Mouse (Mus musculus): ENCODE data around the gene Lyzl4. TPM values are rescaled to one million over a fixed set of nuclear protein-coding genes. Genes with fewer than 3 reads are reported as not detected.

Gene Lyzl4
- total RNA-seq, 2 experiments from 2014 or later, result 2.0 to 2.1 TPM

DNA sequence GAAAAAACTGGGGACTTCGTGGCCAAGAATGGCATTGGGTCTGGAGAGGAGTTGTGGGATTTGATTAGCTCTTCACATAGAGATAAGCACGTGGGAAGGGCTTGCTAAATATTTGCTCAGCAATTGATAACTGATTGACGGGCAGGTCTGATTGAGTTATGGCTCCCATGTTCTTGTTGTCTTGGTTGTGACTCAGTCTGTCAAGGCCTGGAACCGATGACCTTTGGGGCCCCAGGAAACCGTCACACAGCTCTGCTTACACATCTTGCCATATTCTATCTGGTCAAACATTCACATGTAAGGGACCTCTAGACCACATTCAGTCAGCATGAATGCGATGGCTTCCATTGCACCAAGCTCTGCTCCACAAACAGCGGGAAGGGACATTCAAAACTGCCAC lies 16.4 kb upstream of the Lyzl4 start:
- DNase-seq (ENCODE audit: low spot score in 2 of 2), result no peak
- intact Hi-C loops (cut with DNase I), result loop anchor here (5.0 kb wide), 1 partner anchor 671 kb away; no protein-coding TSS in a partner anchor

DNA sequence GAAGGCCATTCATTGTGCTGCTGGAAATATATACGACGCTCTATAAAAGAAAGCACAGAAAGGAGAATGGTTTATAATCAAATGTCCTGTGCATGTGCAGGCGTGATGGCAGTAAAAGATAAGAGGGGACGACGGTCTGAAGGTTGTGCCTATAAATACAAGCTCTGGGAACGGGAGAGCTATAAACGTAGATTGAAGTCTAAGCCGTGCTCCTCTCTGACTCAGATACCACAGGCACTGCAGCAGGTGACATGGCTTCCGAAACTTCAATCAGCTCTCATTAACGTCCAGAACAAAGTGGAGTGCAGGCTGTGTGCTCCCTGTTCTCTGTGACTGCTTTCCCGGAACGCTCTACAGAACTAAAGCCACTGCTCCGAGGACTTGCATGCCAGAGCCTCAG lies 15.2 kb upstream of the Lyzl4 start:
- DNase-seq (ENCODE audit: low spot score in 2 of 2), result no peak
- intact Hi-C loops (cut with DNase I), result loop anchor here (5.0 kb wide), 1 partner anchor 670 kb away; no protein-coding TSS in a partner anchor

DNA sequence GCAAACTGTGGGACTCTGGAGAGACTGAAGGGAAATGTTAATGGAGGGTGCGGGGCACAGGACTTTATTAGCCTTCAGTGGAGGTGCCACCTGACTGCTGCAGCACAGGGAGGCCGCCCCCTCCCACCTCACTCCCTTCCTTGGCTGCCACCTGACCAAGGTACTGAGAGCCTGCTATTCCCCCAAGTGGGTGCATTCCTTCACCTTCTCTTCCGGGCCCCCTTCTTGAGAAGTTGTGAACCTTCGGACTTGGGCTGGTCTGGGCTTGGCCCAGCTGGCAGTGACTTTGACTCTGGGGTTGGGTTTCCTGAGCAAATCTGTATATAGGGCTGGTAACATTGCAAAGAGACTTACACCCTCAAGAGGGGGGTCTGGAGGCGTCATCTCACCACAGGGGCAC lies 14.4 kb upstream of the Lyzl4 start:
- intact Hi-C loops (cut with DNase I), result loop anchor here (5.0 kb wide), 1 partner anchor 669 kb away; no protein-coding TSS in a partner anchor
- no peak for DNase-seq (ENCODE audit: low spot score in 2 of 2)

DNA sequence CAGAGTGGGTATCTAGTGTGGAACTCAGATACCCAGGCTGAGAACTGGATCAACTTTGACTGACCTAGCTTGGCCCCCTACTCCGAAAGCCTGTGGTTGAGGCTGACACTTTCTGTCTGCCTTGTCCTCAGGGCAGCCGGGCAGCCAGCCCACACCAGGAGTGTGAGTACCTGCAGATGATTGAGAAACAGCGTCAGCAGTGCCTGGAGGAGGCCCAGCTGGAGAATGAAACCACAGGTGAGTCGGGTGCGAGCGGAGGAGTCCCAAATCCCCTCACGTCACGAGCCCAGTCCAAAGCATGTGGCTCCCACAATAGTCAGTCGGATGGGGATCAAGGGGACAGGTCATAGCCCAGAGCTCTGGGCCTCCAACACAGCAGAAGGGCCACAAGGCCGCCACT lies 11.8 kb upstream of the Lyzl4 start:
- intact Hi-C loops (cut with DNase I), result no loop called here
- DNase-seq (ENCODE audit: low spot score in 2 of 2), result no peak

GRCm38 (mm10) chr9:121647026-121647425 lies 5.1 kb upstream of the Lyzl4 start:
- intact Hi-C loops (cut with DNase I), result no loop called here
- no peak for DNase-seq (ENCODE audit: low spot score in 2 of 2)

GRCm38 (mm10) chr9:121644855-121645254 lies 3.0 kb upstream of the Lyzl4 start:
- no peak for DNase-seq (ENCODE audit: low spot score in 2 of 2)
- intact Hi-C loops (cut with DNase I), result no loop called here

GRCm38 (mm10) chr9:121642401-121643181 lies 695 bp upstream of the Lyzl4 start, which contains the start of gene Vipr1:
TSS of gene Vipr1 (plus strand) at chr9:121642716.
- DNase-seq (ENCODE audit: low spot score in 2 of 2), result peak; percentile 84 to 91
- intact Hi-C loops (cut with DNase I), result no loop called here

GRCm38 (mm10) chr9:121641235-121641915 lies 521 bp downstream of the Lyzl4 start:
- intact Hi-C loops (cut with DNase I), result loop anchor here (2.0 kb wide), 1 partner anchor 25 kb away; no protein-coding TSS in a partner anchor
- peak in 1 of 2 experiments; percentile 59 for DNase-seq (ENCODE audit: low spot score in 2 of 2)

GRCm38 (mm10) chr9:121639790-121640189 lies 2.1 kb downstream of the Lyzl4 start:
- peak; percentile 83 to 88 for DNase-seq (ENCODE audit: low spot score in 2 of 2)
- intact Hi-C loops (cut with DNase I), result loop anchor here (2.0 kb wide), 1 partner anchor 27 kb away; no protein-coding TSS in a partner anchor

GRCm38 (mm10) chr9:121635835-121636576 lies 5.9 kb downstream of the Lyzl4 start:
- no peak for DNase-seq (ENCODE audit: low spot score in 2 of 2)
- intact Hi-C loops (cut with DNase I), result no loop called here

DNA sequence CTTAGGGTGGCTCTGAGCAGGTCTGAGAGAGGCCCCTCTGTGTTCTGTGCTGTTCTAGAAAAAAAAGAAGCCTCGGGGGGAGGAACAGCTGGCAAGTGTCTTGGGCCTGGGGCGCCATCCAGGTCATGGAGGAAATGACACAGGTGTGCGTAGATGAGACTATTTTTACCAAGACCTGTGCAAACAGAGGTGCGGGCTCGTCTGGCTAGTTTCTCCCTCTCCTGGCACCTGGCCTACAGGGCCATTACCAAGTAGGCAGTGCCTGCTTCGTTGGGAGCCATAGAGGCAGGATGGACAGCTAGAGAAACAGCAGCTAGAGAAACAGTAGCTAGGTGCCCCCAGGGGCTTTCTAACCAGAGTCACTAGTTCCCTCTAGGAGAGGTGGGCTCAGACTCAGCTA lies 8.6 kb downstream of the Lyzl4 start:
- intact Hi-C loops (cut with DNase I), result no loop called here
- DNase-seq (ENCODE audit: low spot score in 2 of 2), result no peak

GRCm38 (mm10) chr9:121632891-121633290 lies 9.0 kb downstream of the Lyzl4 start:
- intact Hi-C loops (cut with DNase I), result no loop called here
- no peak for DNase-seq (ENCODE audit: low spot score in 2 of 2)

DNA sequence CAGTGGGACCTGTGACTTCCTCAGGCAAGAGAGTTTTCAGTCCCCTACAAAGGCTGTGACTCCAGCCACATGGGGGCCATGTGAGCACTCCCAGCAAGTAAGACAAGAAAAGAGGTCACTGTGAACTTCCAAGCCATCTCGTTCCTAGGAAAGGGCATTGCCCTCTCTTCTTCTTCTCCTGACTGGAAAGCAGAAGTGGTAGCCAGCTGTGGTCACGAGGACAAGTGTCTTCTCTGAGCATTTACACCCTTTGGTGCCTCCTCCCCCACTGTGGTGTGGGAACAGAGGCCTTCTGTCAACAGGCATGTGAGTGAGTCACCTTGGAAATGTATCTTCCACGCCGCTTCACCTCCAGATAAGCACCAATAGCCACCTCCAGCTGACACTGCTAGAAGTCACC lies 9.9 kb downstream of the Lyzl4 start:
- intact Hi-C loops (cut with DNase I), result no loop called here

GRCm38 (mm10) chr9:121630627-121631026 lies 11.3 kb downstream of the Lyzl4 start:
- DNase-seq (ENCODE audit: low spot score in 2 of 2), result no peak
- intact Hi-C loops (cut with DNase I), result no loop called here

More for the DNA sequence above, 9.9 kb downstream of the Lyzl4 start:
- DNase-seq (ENCODE audit: low spot score in 2 of 2), result no peak

GRCm38 (mm10) chr9:121624920-121625319 lies 17.0 kb downstream of the Lyzl4 start:
- no peak for DNase-seq (ENCODE audit: low spot score in 2 of 2)
- intact Hi-C loops (cut with DNase I), result no loop called here

GRCm38 (mm10) chr9:121623235-121623634 lies 18.7 kb downstream of the Lyzl4 start:
- intact Hi-C loops (cut with DNase I), result no loop called here

GRCm38 (mm10) chr9:121619441-121619840 lies 22.5 kb downstream of the Lyzl4 start:
- no peak for DNase-seq (ENCODE audit: low spot score in 2 of 2)
- intact Hi-C loops (cut with DNase I), result no loop called here

More at GRCm38 (mm10) chr9:121623235-121623634, 18.7 kb downstream of the Lyzl4 start:
- no peak for DNase-seq (ENCODE audit: low spot score in 2 of 2)

GRCm38 (mm10) chr9:121616471-121616870 lies 25.4 kb downstream of the Lyzl4 start:
- no peak for DNase-seq (ENCODE audit: low spot score in 2 of 2)
- intact Hi-C loops (cut with DNase I), result no loop called here

GRCm38 (mm10) chr9:121614241-121614757 lies 27.6 kb downstream of the Lyzl4 start:
- intact Hi-C loops (cut with DNase I), result no loop called here
- DNase-seq (ENCODE audit: low spot score in 2 of 2), result no peak

GRCm38 (mm10) chr9:121613192-121613591 lies 28.7 kb downstream of the Lyzl4 start:
- intact Hi-C loops (cut with DNase I), result no loop called here
- DNase-seq (ENCODE audit: low spot score in 2 of 2), result no peak

Data from left cerebral cortex, postnatal 36 days (tissue).